Mouse (Mus musculus): Measurements from ENCODE around the gene Tenm4. TPM values are rescaled to one million over a fixed set of nuclear protein-coding genes. Genes with fewer than 3 reads are reported as not detected.
A peak's percentile ranks its signal among the peaks of the same experiment; 100 is the strongest.

Gene Tenm4
- polyA plus RNA-seq, 1 experiment from 2014 or later: 41.4 TPM

GRCm38 (mm10) chr7:96633008-96633407 is 462.0 kb downstream of the Tenm4 start:
- Histone ChIP-seq H3K36me3 (ENCODE audit: control insufficient read depth, insufficient read depth, low read length) (no peaks in the 10 kb centered on the region), H3K27ac (ENCODE audit: low read length) (no peak overlapping the region), H3K4me3 (ENCODE audit: low read depth, low read length) (no peak overlapping the region), H3K9ac (ENCODE audit: low read depth, low read length) (no peak overlapping the region), H3K4me1 (ENCODE audit: control insufficient read depth, insufficient read depth, low read length) (no peaks in the 10 kb centered on the region), H3K27me3 (ENCODE audit: control insufficient read depth, insufficient read depth, low read depth, low read length) (no peaks in the 10 kb centered on the region; the same call in 1 of the 2 replicates), H3K9me3 (replicated peaks; ENCODE audit: control insufficient read depth, low read length, poor library complexity, severe bottlenecking) (no peaks in the 10 kb centered on the region), H3K4me2 (ENCODE audit: low read length) (no peak overlapping the region)
- WGBS: 100% methylated on average over 1 of the region's 1 CpGs
- no peak for ATAC-seq

- Histone ChIP-seq H3K4me3 (ENCODE audit: low read depth, low read length) (no peak overlapping the region), H3K27ac (ENCODE audit: low read length) (no peak overlapping the region), H3K9ac (ENCODE audit: low read depth, low read length) (no peak overlapping the region), H3K9me3 (replicated peaks; ENCODE audit: control insufficient read depth, low read length, poor library complexity, severe bottlenecking) (no peaks in the 10 kb centered on the region), H3K36me3 (ENCODE audit: control insufficient read depth, insufficient read depth, low read length) (no peaks in the 10 kb centered on the region), H3K4me2 (ENCODE audit: low read length) (no peak overlapping the region), H3K4me1 (ENCODE audit: control insufficient read depth, insufficient read depth, low read length) (no peaks in the 10 kb centered on the region), H3K27me3 (ENCODE audit: control insufficient read depth, insufficient read depth, low read depth, low read length) (no peaks in the 10 kb centered on the region)
- WGBS: 62% methylated on average over 7 of the region's 7 CpGs
- no peak for ATAC-seq
Observed at GRCm38 (mm10) chr7:96635830-96636440, 464.9 kb downstream of the Tenm4 start.

- peak overlapping the region; percentile 65 for H3K4me2 ChIP-seq (ENCODE audit: low read length)
- 0 out of 2 replicates have a peak overlapping the region, but pooled peaks have one; percentile 15 for H3K27ac ChIP-seq (ENCODE audit: low read length)
- H3K9ac ChIP-seq (ENCODE audit: low read depth, low read length): 0 out of 2 replicates have a peak overlapping the region, but pooled peaks have one; percentile 31
- peak overlapping the region; percentile 38 for H3K4me3 ChIP-seq (ENCODE audit: low read depth, low read length)
- H3K27me3 ChIP-seq (ENCODE audit: control insufficient read depth, insufficient read depth, low read depth, low read length): 0 out of 2 replicates have a peak, but pooled peaks cover 2% of the 10 kb centered on the region
- H3K4me1 ChIP-seq (ENCODE audit: control insufficient read depth, insufficient read depth, low read length): peaks cover 10% of the 10 kb centered on the region
- no peaks in the 10 kb centered on the region for H3K36me3 ChIP-seq (ENCODE audit: control insufficient read depth, insufficient read depth, low read length)
- peak; percentile 93 for ATAC-seq
- H3K9me3 ChIP-seq (replicated peaks; ENCODE audit: control insufficient read depth, low read length, poor library complexity, severe bottlenecking): no peaks in the 10 kb centered on the region
- WGBS: under 1% methylated on average over 27 of the region's 27 CpGs
Observed at GRCm38 (mm10) chr7:96643461-96644204, 472.6 kb downstream of the Tenm4 start.

GRCm38 (mm10) chr7:96644205-96644531 is 473.1 kb downstream of the Tenm4 start:
- H3K9ac ChIP-seq (ENCODE audit: low read depth, low read length): no peak overlapping the region

GRCm38 (mm10) chr7:96647657-96648056 is 476.6 kb downstream of the Tenm4 start:
- H3K4me2 ChIP-seq (ENCODE audit: low read length): no peak overlapping the region
- no peak overlapping the region for H3K9ac ChIP-seq (ENCODE audit: low read depth, low read length)
- 0 out of 2 replicates have a peak, but pooled peaks cover 2% of the 10 kb centered on the region for H3K27me3 ChIP-seq (ENCODE audit: control insufficient read depth, insufficient read depth, low read depth, low read length)
- ATAC-seq: no peak
- no peak overlapping the region for H3K4me3 ChIP-seq (ENCODE audit: low read depth, low read length)
- 7% methylated on average over 4 of the region's 4 CpGs for WGBS
- H3K27ac ChIP-seq (ENCODE audit: low read length): no peak overlapping the region
- H3K36me3 ChIP-seq (ENCODE audit: control insufficient read depth, insufficient read depth, low read length): no peaks in the 10 kb centered on the region
- no peaks in the 10 kb centered on the region for H3K9me3 ChIP-seq (replicated peaks; ENCODE audit: control insufficient read depth, low read length, poor library complexity, severe bottlenecking)
- peaks cover 32% of the 10 kb centered on the region for H3K4me1 ChIP-seq (ENCODE audit: control insufficient read depth, insufficient read depth, low read length)

More at GRCm38 (mm10) chr7:96644205-96644531, 473.1 kb downstream of the Tenm4 start:
- Histone ChIP-seq H3K36me3 (ENCODE audit: control insufficient read depth, insufficient read depth, low read length) (no peaks in the 10 kb centered on the region), H3K4me3 (ENCODE audit: low read depth, low read length) (peak overlapping the region; percentile 38), H3K27me3 (ENCODE audit: control insufficient read depth, insufficient read depth, low read depth, low read length) (0 out of 2 replicates have a peak, but pooled peaks cover 2% of the 10 kb centered on the region), H3K9me3 (replicated peaks; ENCODE audit: control insufficient read depth, low read length, poor library complexity, severe bottlenecking) (no peaks in the 10 kb centered on the region), H3K27ac (ENCODE audit: low read length) (no peak overlapping the region), H3K4me2 (ENCODE audit: low read length) (peak overlapping the region; percentile 65), H3K4me1 (ENCODE audit: control insufficient read depth, insufficient read depth, low read length) (peaks cover 10% of the 10 kb centered on the region)
- peak; percentile 76 for ATAC-seq
- WGBS: 1% methylated on average over 7 of the region's 7 CpGs

- Histone ChIP-seq H3K4me2 (ENCODE audit: low read length) (no peak overlapping the region), H3K36me3 (ENCODE audit: control insufficient read depth, insufficient read depth, low read length) (no peaks in the 10 kb centered on the region), H3K27ac (ENCODE audit: low read length) (no peak overlapping the region), H3K9ac (ENCODE audit: low read depth, low read length) (no peak overlapping the region), H3K27me3 (ENCODE audit: control insufficient read depth, insufficient read depth, low read depth, low read length) (0 out of 2 replicates have a peak, but pooled peaks cover 2% of the 10 kb centered on the region), H3K9me3 (replicated peaks; ENCODE audit: control insufficient read depth, low read length, poor library complexity, severe bottlenecking) (no peaks in the 10 kb centered on the region), H3K4me3 (ENCODE audit: low read depth, low read length) (no peak overlapping the region), H3K4me1 (ENCODE audit: control insufficient read depth, insufficient read depth, low read length) (peaks cover 34% of the 10 kb centered on the region)
- WGBS: 57% methylated on average over 2 of the region's 2 CpGs
- no peak for ATAC-seq
Observed at GRCm38 (mm10) chr7:96648606-96649005, 477.6 kb downstream of the Tenm4 start.

GRCm38 (mm10) chr7:96649171-96649570 is 478.1 kb downstream of the Tenm4 start:
- no peaks in the 10 kb centered on the region for H3K9me3 ChIP-seq (replicated peaks; ENCODE audit: control insufficient read depth, low read length, poor library complexity, severe bottlenecking)
- WGBS: 77% methylated on average over 7 of the region's 7 CpGs
- ATAC-seq: no peak

GRCm38 (mm10) chr7:96650435-96650834 is 479.4 kb downstream of the Tenm4 start:
- H3K36me3 ChIP-seq (ENCODE audit: control insufficient read depth, insufficient read depth, low read length): no peaks in the 10 kb centered on the region
- WGBS: 32% methylated on average over 2 of the region's 2 CpGs
- H3K9me3 ChIP-seq (replicated peaks; ENCODE audit: control insufficient read depth, low read length, poor library complexity, severe bottlenecking): no peaks in the 10 kb centered on the region
- peaks cover 24% of the 10 kb centered on the region for H3K4me1 ChIP-seq (ENCODE audit: control insufficient read depth, insufficient read depth, low read length)
- no peak overlapping the region for H3K27ac ChIP-seq (ENCODE audit: low read length)
- no peak overlapping the region for H3K4me3 ChIP-seq (ENCODE audit: low read depth, low read length)
- H3K9ac ChIP-seq (ENCODE audit: low read depth, low read length): no peak overlapping the region
- H3K4me2 ChIP-seq (ENCODE audit: low read length): no peak overlapping the region
- ATAC-seq: no peak
- no peaks in the 10 kb centered on the region for H3K27me3 ChIP-seq (ENCODE audit: control insufficient read depth, insufficient read depth, low read depth, low read length)

More at GRCm38 (mm10) chr7:96649171-96649570, 478.1 kb downstream of the Tenm4 start:
- H3K36me3 ChIP-seq (ENCODE audit: control insufficient read depth, insufficient read depth, low read length): no peaks in the 10 kb centered on the region
- H3K27ac ChIP-seq (ENCODE audit: low read length): no peak overlapping the region
- H3K4me1 ChIP-seq (ENCODE audit: control insufficient read depth, insufficient read depth, low read length): peaks cover 30% of the 10 kb centered on the region
- no peak overlapping the region for H3K4me2 ChIP-seq (ENCODE audit: low read length)
- 0 out of 2 replicates have a peak, but pooled peaks cover 2% of the 10 kb centered on the region for H3K27me3 ChIP-seq (ENCODE audit: control insufficient read depth, insufficient read depth, low read depth, low read length)
- no peak overlapping the region for H3K9ac ChIP-seq (ENCODE audit: low read depth, low read length)
- H3K4me3 ChIP-seq (ENCODE audit: low read depth, low read length): no peak overlapping the region

GRCm38 (mm10) chr7:96651055-96651454 is 480.0 kb downstream of the Tenm4 start:
- Histone ChIP-seq H3K4me3 (ENCODE audit: low read depth, low read length) (no peak overlapping the region), H3K27me3 (ENCODE audit: control insufficient read depth, insufficient read depth, low read depth, low read length) (no peaks in the 10 kb centered on the region), H3K4me1 (ENCODE audit: control insufficient read depth, insufficient read depth, low read length) (peaks cover 24% of the 10 kb centered on the region), H3K9ac (ENCODE audit: low read depth, low read length) (no peak overlapping the region), H3K36me3 (ENCODE audit: control insufficient read depth, insufficient read depth, low read length) (no peaks in the 10 kb centered on the region), H3K9me3 (replicated peaks; ENCODE audit: control insufficient read depth, low read length, poor library complexity, severe bottlenecking) (no peaks in the 10 kb centered on the region), H3K27ac (ENCODE audit: low read length) (no peak overlapping the region), H3K4me2 (ENCODE audit: low read length) (no peak overlapping the region)
- WGBS: 13% methylated on average over 6 of the region's 6 CpGs
- ATAC-seq: peak; percentile 22; the same call in 1 of the 2 replicates
